Mouse (Mus musculus): ENCODE results near the gene Clmn. TPM values are rescaled to one million over a fixed set of nuclear protein-coding genes. Genes with fewer than 3 reads are reported as not detected.

The Clmn gene
- total RNA-seq, 2 experiments from 2014 or later = 1.8 to 3.2 TPM

- intact Hi-C loops (cut with DNase I) = no loop called here
- no peak for DNase-seq
These were observed 16.7 kb upstream of the Clmn start for GRCm38 (mm10) chr12:104881518-104882060.

- DNase-seq = no peak
- intact Hi-C loops (cut with DNase I) = no loop called here
These were observed 15.5 kb upstream of the Clmn start for GRCm38 (mm10) chr12:104880367-104880766.

- DNase-seq = no peak
- intact Hi-C loops (cut with DNase I) = no loop called here
These were observed 14.7 kb upstream of the Clmn start for GRCm38 (mm10) chr12:104879577-104879989.

GRCm38 (mm10) chr12:104876053-104876452 lies 11.2 kb upstream of the Clmn start:
- no peak for DNase-seq
- intact Hi-C loops (cut with DNase I) = no loop called here

GRCm38 (mm10) chr12:104871987-104872386 lies 7.1 kb upstream of the Clmn start:
- intact Hi-C loops (cut with DNase I) = no loop called here
- no peak for DNase-seq

GRCm38 (mm10) chr12:104869737-104870136 lies 4.9 kb upstream of the Clmn start:
- DNase-seq = no peak
- intact Hi-C loops (cut with DNase I) = no loop called here

- no peak for DNase-seq
- intact Hi-C loops (cut with DNase I) = no loop called here
These were observed 3.6 kb upstream of the Clmn start for GRCm38 (mm10) chr12:104868430-104868829.

GRCm38 (mm10) chr12:104867851-104868250 lies 3.0 kb upstream of the Clmn start:
- no peak for DNase-seq
- intact Hi-C loops (cut with DNase I) = no loop called here

- no peak for DNase-seq
- intact Hi-C loops (cut with DNase I) = no loop called here
These were observed 275 bp upstream of the Clmn start for GRCm38 (mm10) chr12:104865166-104865535.

- intact Hi-C loops (cut with DNase I) = no loop called here
These were observed 1.2 kb downstream of the Clmn start for GRCm38 (mm10) chr12:104863653-104864052.

GRCm38 (mm10) chr12:104859140-104859539 lies 5.7 kb downstream of the Clmn start:
- intact Hi-C loops (cut with DNase I) = no loop called here
- DNase-seq = no peak

More at GRCm38 (mm10) chr12:104863653-104864052, 1.2 kb downstream of the Clmn start:
- no peak for DNase-seq

- intact Hi-C loops (cut with DNase I) = no loop called here
- DNase-seq = no peak
These were observed 6.1 kb downstream of the Clmn start for GRCm38 (mm10) chr12:104858732-104859131.

- no peak for DNase-seq
- intact Hi-C loops (cut with DNase I) = no loop called here
These were observed 7.3 kb downstream of the Clmn start for GRCm38 (mm10) chr12:104857614-104858013.

GRCm38 (mm10) chr12:104856540-104856939 lies 8.3 kb downstream of the Clmn start:
- intact Hi-C loops (cut with DNase I) = no loop called here
- DNase-seq = no peak

- DNase-seq = no peak
- intact Hi-C loops (cut with DNase I) = no loop called here
These were observed 9.3 kb downstream of the Clmn start for GRCm38 (mm10) chr12:104855548-104855947.

- intact Hi-C loops (cut with DNase I) = no loop called here
- no peak for DNase-seq
These were observed 10.1 kb downstream of the Clmn start for GRCm38 (mm10) chr12:104854826-104855225.

GRCm38 (mm10) chr12:104853374-104853773 lies 11.5 kb downstream of the Clmn start:
- intact Hi-C loops (cut with DNase I) = no loop called here
- DNase-seq = no peak

GRCm38 (mm10) chr12:104851711-104852508 lies 13.0 kb downstream of the Clmn start:
- intact Hi-C loops (cut with DNase I) = no loop called here
- DNase-seq = peak in 1 of 2 experiments; percentile 38

- DNase-seq = no peak
- intact Hi-C loops (cut with DNase I) = no loop called here
These were observed 14.8 kb downstream of the Clmn start for GRCm38 (mm10) chr12:104850119-104850518.

GRCm38 (mm10) chr12:104848667-104849066 lies 16.2 kb downstream of the Clmn start:
- DNase-seq = no peak
- intact Hi-C loops (cut with DNase I) = loop anchor here (10.0 kb wide), 1 partner anchor 186 kb away; the partner anchor contains the start of gene Glrx5

- no peak for DNase-seq
- intact Hi-C loops (cut with DNase I) = loop anchor here (10.0 kb wide), 1 partner anchor 188 kb away; the partner anchor contains the start of gene Glrx5
These were observed 17.6 kb downstream of the Clmn start for GRCm38 (mm10) chr12:104847227-104847626.

GRCm38 (mm10) chr12:104845707-104846106 lies 19.2 kb downstream of the Clmn start:
- intact Hi-C loops (cut with DNase I) = loop anchor here (10.0 kb wide), 1 partner anchor 189 kb away; the partner anchor contains the start of gene Glrx5
- peak; percentile 28 to 51 for DNase-seq

Measured in heart, postnatal 36 days (tissue).